Mouse (Mus musculus): ENCODE measurements around the gene Uqcrfs1. TPM values are rescaled to one million over a fixed set of nuclear protein-coding genes. Genes with fewer than 3 reads are reported as not detected.

Uqcrfs1 gene
- polyA plus RNA-seq, 1 experiment from 2014 or later = 434 TPM

GRCm38 (mm10) chr13:30521282-30521902 is 23.8 kb downstream of the Uqcrfs1 start:
- peak overlapping the region; percentile 35 for H3K4me2 ChIP-seq (ENCODE audit: low read depth, low read length)
- WGBS = 53% methylated on average over 16 of the region's 16 CpGs
- no peaks in the 10 kb centered on the region for H3K36me3 ChIP-seq (ENCODE audit: control insufficient read depth, insufficient read depth, low read length)
- H3K9me3 ChIP-seq (ENCODE audit: control insufficient read depth, low read length) = no peaks in the 10 kb centered on the region
- ATAC-seq = no peak
- no peak overlapping the region for H3K27ac ChIP-seq (ENCODE audit: low read length)
- no peak overlapping the region for H3K9ac ChIP-seq (ENCODE audit: low read depth, low read length)
- no peak overlapping the region for H3K4me3 ChIP-seq (ENCODE audit: low read length)
- no peaks in the 10 kb centered on the region for H3K4me1 ChIP-seq (ENCODE audit: control insufficient read depth, insufficient read depth, low read length)
- no peaks in the 10 kb centered on the region for H3K27me3 ChIP-seq (replicated peaks; ENCODE audit: control insufficient read depth, insufficient read depth, low read length)

- no peak for ATAC-seq
Observed at GRCm38 (mm10) chr13:30518191-30518590, 27.0 kb downstream of the Uqcrfs1 start.

GRCm38 (mm10) chr13:30507651-30508050 is 37.5 kb downstream of the Uqcrfs1 start:
- Histone ChIP-seq H3K4me2 (ENCODE audit: low read depth, low read length) (no peak overlapping the region), H3K27ac (ENCODE audit: low read length) (no peak overlapping the region), H3K4me3 (ENCODE audit: low read length) (no peak overlapping the region), H3K36me3 (ENCODE audit: control insufficient read depth, insufficient read depth, low read length) (no peaks in the 10 kb centered on the region), H3K9ac (ENCODE audit: low read depth, low read length) (no peak overlapping the region), H3K4me1 (ENCODE audit: control insufficient read depth, insufficient read depth, low read length) (no peaks in the 10 kb centered on the region), H3K27me3 (replicated peaks; ENCODE audit: control insufficient read depth, insufficient read depth, low read length) (no peaks in the 10 kb centered on the region), H3K9me3 (ENCODE audit: control insufficient read depth, low read length) (no peaks in the 10 kb centered on the region)
- no peak for ATAC-seq
- 79% methylated on average over 4 of the region's 4 CpGs for WGBS

More at GRCm38 (mm10) chr13:30518191-30518590, 27.0 kb downstream of the Uqcrfs1 start:
- no peak overlapping the region for H3K4me2 ChIP-seq (ENCODE audit: low read depth, low read length)
- H3K4me1 ChIP-seq (ENCODE audit: control insufficient read depth, insufficient read depth, low read length) = no peaks in the 10 kb centered on the region
- H3K4me3 ChIP-seq (ENCODE audit: low read length) = no peak overlapping the region
- no peaks in the 10 kb centered on the region for H3K27me3 ChIP-seq (replicated peaks; ENCODE audit: control insufficient read depth, insufficient read depth, low read length)
- H3K27ac ChIP-seq (ENCODE audit: low read length) = no peak overlapping the region
- no peaks in the 10 kb centered on the region for H3K9me3 ChIP-seq (ENCODE audit: control insufficient read depth, low read length)
- H3K9ac ChIP-seq (ENCODE audit: low read depth, low read length) = no peak overlapping the region
- no peaks in the 10 kb centered on the region for H3K36me3 ChIP-seq (ENCODE audit: control insufficient read depth, insufficient read depth, low read length)

- 39% methylated on average over 7 of the region's 7 CpGs for WGBS
- Histone ChIP-seq H3K9me3 (ENCODE audit: control insufficient read depth, low read length) (no peaks in the 10 kb centered on the region), H3K9ac (ENCODE audit: low read depth, low read length) (no peak overlapping the region), H3K4me1 (ENCODE audit: control insufficient read depth, insufficient read depth, low read length) (no peaks in the 10 kb centered on the region), H3K36me3 (ENCODE audit: control insufficient read depth, insufficient read depth, low read length) (no peaks in the 10 kb centered on the region), H3K4me2 (ENCODE audit: low read depth, low read length) (no peak overlapping the region), H3K27ac (ENCODE audit: low read length) (no peak overlapping the region), H3K27me3 (replicated peaks; ENCODE audit: control insufficient read depth, insufficient read depth, low read length) (no peaks in the 10 kb centered on the region), H3K4me3 (ENCODE audit: low read length) (no peak overlapping the region)
- ATAC-seq = no peak
Observed at GRCm38 (mm10) chr13:30501860-30502395, 43.2 kb downstream of the Uqcrfs1 start.

Other genes with a start within 250 kb of the Uqcrfs1 start
- gene Agtr1a, start 208.9 kb downstream of the Uqcrfs1 start, polyA plus RNA-seq (2015; fragmentation: Nextera tagmentation; extraction: Ambion mirVana) = 2.3 and 3.2 TPM in 2 replicates
- gene Dusp22, start 114.6 kb upstream of the Uqcrfs1 start, polyA plus RNA-seq (2015; fragmentation: Nextera tagmentation; extraction: Ambion mirVana) = 11.7 and 12.9 TPM in 2 replicates
- 0.06 and 0.09 TPM in 2 replicates for gene Irf4, start 203.9 kb upstream of the Uqcrfs1 start, polyA plus RNA-seq (2015; fragmentation: Nextera tagmentation; extraction: Ambion mirVana)

All from intestine, embryonic 16.5 days (tissue).